Mouse (Mus musculus): Measurements from ENCODE around the gene Calr. TPM values are rescaled to one million over a fixed set of nuclear protein-coding genes. Genes with fewer than 3 reads are reported as not detected.
A peak's percentile ranks its signal among the peaks of the same experiment; 100 is the strongest.

The Calr gene
- polyA plus RNA-seq, 1 experiment from 2014 or later, result 662 TPM

DNA sequence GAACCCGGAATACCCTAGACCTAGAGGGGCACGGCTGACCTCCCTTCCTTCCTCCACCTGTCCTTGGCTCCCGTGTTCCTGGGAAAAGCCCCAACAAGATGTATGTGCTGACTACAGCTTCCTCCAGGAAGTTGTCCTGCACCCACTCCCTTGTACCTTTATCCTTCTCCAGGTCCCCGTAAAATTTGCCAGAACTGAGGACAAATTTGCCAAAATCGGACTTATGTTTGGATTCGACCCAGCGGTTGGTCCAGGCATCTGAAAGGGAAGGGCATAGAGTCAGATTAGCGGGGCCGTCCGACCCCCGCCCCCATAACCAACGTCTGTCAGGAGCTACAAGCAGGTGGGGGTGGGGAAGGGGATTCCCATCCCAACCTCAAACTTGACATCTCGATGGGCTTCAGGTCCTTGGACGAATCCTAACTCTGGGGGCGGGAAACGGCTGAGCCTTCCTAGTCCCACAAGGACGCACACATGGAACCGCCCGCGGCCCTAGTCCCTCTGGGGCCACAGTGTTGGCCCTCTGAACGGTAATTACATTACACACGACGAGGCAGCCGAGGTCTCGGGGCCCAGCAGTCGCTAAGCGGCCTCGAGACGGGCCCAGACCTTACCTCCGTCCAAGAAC lies 526 bp downstream of the Calr start:
- WGBS, result under 1% methylated on average over 30 of the region's 30 CpGs
- H3K27me3 ChIP-seq (ENCODE audit: control insufficient read depth, insufficient read depth, low read depth, low read length), result no peaks in the 10 kb centered on the region
- peaks cover 25% of the 10 kb centered on the region for H3K4me1 ChIP-seq (ENCODE audit: control insufficient read depth, insufficient read depth, low read length)
- H3K4me2 ChIP-seq (ENCODE audit: low read length), result peak overlapping the region; percentile 86
- no peaks in the 10 kb centered on the region for H3K9me3 ChIP-seq (replicated peaks; ENCODE audit: control insufficient read depth, low read length, poor library complexity, severe bottlenecking)
- peak overlapping the region; percentile 86 for H3K4me3 ChIP-seq (ENCODE audit: low read depth, low read length)
- peak overlapping the region; percentile 93 for H3K9ac ChIP-seq (ENCODE audit: low read depth, low read length)
- ATAC-seq, result no peak; the same call in 1 of the 2 replicates
- H3K27ac ChIP-seq (ENCODE audit: low read length), result peak overlapping the region; percentile 91
- peaks cover 25% of the 10 kb centered on the region for H3K36me3 ChIP-seq (ENCODE audit: control insufficient read depth, insufficient read depth, low read length)

DNA sequence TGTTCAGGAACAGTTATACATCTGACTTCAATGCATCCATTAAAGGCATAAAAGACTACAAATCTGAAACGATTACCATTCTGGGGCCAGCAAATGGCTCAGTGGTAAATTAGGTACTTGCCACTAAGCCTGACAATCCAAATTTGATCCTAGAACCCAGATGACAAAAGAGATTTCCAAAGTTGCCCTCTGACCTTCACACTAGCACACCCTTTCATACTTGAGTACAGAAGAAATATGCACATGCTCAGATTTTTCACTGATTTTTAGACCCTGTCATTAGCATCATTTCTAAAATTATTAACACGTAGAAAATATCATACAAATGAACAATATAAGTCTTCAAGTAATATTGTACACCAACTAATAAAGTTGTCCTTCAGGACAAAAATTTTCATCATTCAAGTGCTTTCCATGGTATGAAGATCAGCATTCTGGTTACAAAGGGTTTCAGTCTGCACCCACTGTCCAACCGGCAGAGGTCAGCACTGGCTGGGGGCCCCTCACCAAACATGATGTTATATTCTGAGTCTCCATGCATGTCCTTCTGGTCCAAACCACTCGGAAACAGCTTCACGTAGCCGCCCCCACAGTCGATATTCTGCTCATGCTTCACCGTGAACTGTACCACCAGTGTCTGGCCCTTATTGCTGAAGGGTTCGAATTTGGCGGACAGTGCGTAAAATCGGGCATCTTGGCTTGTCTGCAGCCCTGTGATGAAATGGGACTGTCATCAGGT lies 1.2 kb downstream of the Calr start:
- H3K9me3 ChIP-seq (replicated peaks; ENCODE audit: control insufficient read depth, low read length, poor library complexity, severe bottlenecking), result no peaks in the 10 kb centered on the region
- H3K9ac ChIP-seq (ENCODE audit: low read depth, low read length), result peak overlapping the region; percentile 93
- peak overlapping the region; percentile 91 for H3K27ac ChIP-seq (ENCODE audit: low read length)
- 13% methylated on average over 12 of the region's 12 CpGs for WGBS
- peaks cover 25% of the 10 kb centered on the region for H3K4me1 ChIP-seq (ENCODE audit: control insufficient read depth, insufficient read depth, low read length)
- peak overlapping the region; percentile 86 for H3K4me2 ChIP-seq (ENCODE audit: low read length)
- H3K36me3 ChIP-seq (ENCODE audit: control insufficient read depth, insufficient read depth, low read length), result peaks cover 25% of the 10 kb centered on the region
- H3K4me3 ChIP-seq (ENCODE audit: low read depth, low read length), result peak overlapping the region; percentile 86
- ATAC-seq, result no peak
- H3K27me3 ChIP-seq (ENCODE audit: control insufficient read depth, insufficient read depth, low read depth, low read length), result no peaks in the 10 kb centered on the region

DNA sequence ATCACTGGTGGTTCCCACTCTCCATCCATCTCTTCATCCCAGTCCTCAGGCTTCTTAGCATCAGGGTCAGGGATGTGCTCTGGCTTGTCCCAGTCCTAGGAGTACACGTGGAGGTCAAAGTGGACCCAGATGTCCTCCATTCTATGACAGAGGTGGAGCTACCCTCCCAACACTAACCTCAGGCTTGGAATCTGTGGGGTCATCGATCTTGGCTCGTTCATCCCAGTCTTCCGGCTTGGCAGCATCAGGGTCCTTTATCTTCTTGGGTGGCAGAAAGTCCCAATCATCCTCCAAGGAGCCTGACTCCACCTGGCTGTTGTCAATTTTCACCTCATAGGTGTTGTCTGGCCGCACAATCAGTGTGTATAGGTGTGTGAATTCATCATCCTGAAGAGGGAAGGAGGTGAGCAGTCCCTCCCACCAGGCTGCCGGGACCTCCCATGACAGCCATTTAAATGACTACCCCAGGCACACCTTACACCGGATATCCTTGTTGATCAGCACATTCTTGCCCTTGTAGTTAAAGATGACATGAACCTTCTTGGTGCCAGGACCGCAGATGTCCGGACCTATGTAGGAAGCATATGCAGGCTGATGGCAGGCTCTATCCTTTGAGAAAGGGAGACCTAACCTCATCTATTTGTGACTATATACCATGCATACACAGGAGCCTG lies 2.2 kb downstream of the Calr start:
- no peaks in the 10 kb centered on the region for H3K9me3 ChIP-seq (replicated peaks; ENCODE audit: control insufficient read depth, low read length, poor library complexity, severe bottlenecking)
- no peak overlapping the region for H3K27ac ChIP-seq (ENCODE audit: low read length)
- peak overlapping the region; percentile 86; the same call in 1 of the 2 replicates for H3K4me3 ChIP-seq (ENCODE audit: low read depth, low read length)
- H3K9ac ChIP-seq (ENCODE audit: low read depth, low read length), result peak overlapping the region; percentile 93; the same call in 1 of the 2 replicates
- H3K36me3 ChIP-seq (ENCODE audit: control insufficient read depth, insufficient read depth, low read length), result peaks cover 25% of the 10 kb centered on the region
- no peak for ATAC-seq
- H3K4me1 ChIP-seq (ENCODE audit: control insufficient read depth, insufficient read depth, low read length), result peaks cover 29% of the 10 kb centered on the region
- H3K27me3 ChIP-seq (ENCODE audit: control insufficient read depth, insufficient read depth, low read depth, low read length), result no peaks in the 10 kb centered on the region
- H3K4me2 ChIP-seq (ENCODE audit: low read length), result peak overlapping the region; percentile 86
- WGBS, result 93% methylated on average over 9 of the region's 9 CpGs

DNA sequence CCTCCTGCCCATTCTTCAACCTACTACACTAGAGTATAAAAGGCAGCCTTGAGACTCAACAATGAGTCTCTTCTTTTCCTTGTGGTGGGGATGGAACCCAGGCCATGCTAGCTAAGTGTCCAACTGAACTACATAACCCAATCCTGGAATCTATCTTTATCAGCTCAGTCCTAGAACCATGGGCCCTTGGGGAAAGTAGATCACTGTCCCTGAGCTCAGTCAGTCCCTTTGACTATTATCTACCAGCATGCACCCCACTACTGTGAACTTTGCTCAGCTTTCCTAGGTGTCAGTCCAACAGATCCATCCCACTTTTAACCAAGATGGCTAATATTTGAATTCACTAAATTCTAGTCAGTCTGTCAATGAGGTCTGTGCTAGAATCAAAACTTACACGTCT lies 5.2 kb downstream of the Calr start:
- Histone ChIP-seq H3K4me3 (ENCODE audit: low read depth, low read length) (no peak overlapping the region), H3K27ac (ENCODE audit: low read length) (no peak overlapping the region), H3K4me2 (ENCODE audit: low read length) (no peak overlapping the region), H3K9ac (ENCODE audit: low read depth, low read length) (no peak overlapping the region), H3K36me3 (ENCODE audit: control insufficient read depth, insufficient read depth, low read length) (peaks cover 39% of the 10 kb centered on the region), H3K9me3 (replicated peaks; ENCODE audit: control insufficient read depth, low read length, poor library complexity, severe bottlenecking) (no peaks in the 10 kb centered on the region), H3K27me3 (ENCODE audit: control insufficient read depth, insufficient read depth, low read depth, low read length) (no peaks in the 10 kb centered on the region), H3K4me1 (ENCODE audit: control insufficient read depth, insufficient read depth, low read length) (peaks cover 31% of the 10 kb centered on the region)
- WGBS, result 79% methylated on average over 1 of the region's 1 CpGs
- no peak for ATAC-seq

DNA sequence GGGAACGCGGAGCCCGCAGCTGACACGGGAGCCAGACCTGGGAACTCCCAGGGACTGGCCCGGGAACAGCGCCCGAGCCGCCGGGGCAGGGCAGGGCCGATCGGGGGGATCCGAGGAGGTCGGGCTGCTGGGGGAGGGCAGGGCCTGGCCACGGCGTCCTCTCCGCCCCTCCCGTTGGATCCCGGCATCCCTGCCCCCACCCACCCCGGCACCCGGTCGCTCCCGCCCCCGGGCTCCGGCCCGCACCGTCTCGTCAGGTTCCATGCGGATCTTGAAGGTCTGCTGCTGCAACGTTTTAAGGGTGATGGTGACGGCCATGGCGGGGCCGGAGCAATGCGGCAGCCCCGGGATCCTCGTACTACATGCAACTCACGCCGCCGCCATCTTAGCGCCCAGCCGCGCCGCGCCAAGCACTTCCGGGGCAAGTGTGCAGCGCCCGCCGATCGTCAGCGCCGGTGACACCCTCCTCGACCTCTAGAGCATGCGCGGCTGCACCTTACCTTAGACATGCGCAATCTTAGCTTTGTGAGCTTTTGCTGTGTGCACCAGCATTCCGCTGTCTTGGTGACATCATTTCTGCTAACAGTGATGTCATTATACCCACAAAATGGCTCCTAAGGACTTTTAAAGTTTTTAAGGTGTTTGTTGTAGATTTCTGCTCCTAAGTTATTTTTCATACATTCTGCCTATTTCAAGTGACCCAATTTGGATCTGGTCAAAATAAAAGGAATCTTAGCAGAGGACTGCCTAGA lies 6.3 kb downstream of the Calr start, which contains the start of gene Rad23a:
TSS of gene Rad23a (minus strand) at position 418 of the 752 bp plus-strand sequence.
- peak within 1 kb of the TSS; percentile 73 for H3K4me3 ChIP-seq (ENCODE audit: low read depth, low read length)
- no peaks in the 10 kb centered on the region for H3K27me3 ChIP-seq (ENCODE audit: control insufficient read depth, insufficient read depth, low read depth, low read length)
- peak within 1 kb of the TSS; percentile 90 for H3K9ac ChIP-seq (ENCODE audit: low read depth, low read length)
- peak within 1 kb of the TSS; percentile 86 for H3K27ac ChIP-seq (ENCODE audit: low read length)
- peak within 1 kb of the TSS; percentile 74 for H3K4me2 ChIP-seq (ENCODE audit: low read length)
- H3K4me1 ChIP-seq (ENCODE audit: control insufficient read depth, insufficient read depth, low read length), result peaks cover 31% of the 10 kb centered on the region
- peak; percentile 96 for ATAC-seq
- 0% methylated on average over 44 of the region's 55 CpGs for WGBS
- H3K36me3 ChIP-seq (ENCODE audit: control insufficient read depth, insufficient read depth, low read length), result peaks cover 47% of the 10 kb centered on the region
- no peaks in the 10 kb centered on the region for H3K9me3 ChIP-seq (replicated peaks; ENCODE audit: control insufficient read depth, low read length, poor library complexity, severe bottlenecking)

DNA sequence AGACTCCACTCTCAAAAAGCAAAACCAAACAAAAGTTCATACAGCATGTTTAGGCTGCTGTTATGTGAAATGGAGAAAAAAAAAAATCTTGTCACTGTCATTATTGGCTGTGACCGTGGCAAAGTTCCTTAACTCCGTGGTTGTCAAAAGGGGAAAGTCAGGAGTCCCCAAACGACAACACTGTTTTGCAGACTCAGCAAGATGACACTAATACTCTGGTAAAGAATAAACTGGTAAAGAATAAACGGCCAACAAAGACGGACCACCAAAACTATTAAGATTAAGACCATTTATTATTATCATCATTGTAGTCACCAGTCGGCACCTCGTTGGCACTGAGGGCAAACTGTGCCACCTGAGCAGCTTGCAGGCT lies 6.9 kb downstream of the Calr start:
- Histone ChIP-seq H3K27ac (ENCODE audit: low read length) (peak overlapping the region; percentile 86), H3K27me3 (ENCODE audit: control insufficient read depth, insufficient read depth, low read depth, low read length) (no peaks in the 10 kb centered on the region), H3K4me2 (ENCODE audit: low read length) (peak overlapping the region; percentile 74), H3K9me3 (replicated peaks; ENCODE audit: control insufficient read depth, low read length, poor library complexity, severe bottlenecking) (no peaks in the 10 kb centered on the region), H3K9ac (ENCODE audit: low read depth, low read length) (peak overlapping the region; percentile 90), H3K4me1 (ENCODE audit: control insufficient read depth, insufficient read depth, low read length) (peaks cover 26% of the 10 kb centered on the region), H3K4me3 (ENCODE audit: low read depth, low read length) (peak overlapping the region; percentile 73), H3K36me3 (ENCODE audit: control insufficient read depth, insufficient read depth, low read length) (peaks cover 47% of the 10 kb centered on the region)
- no peak for ATAC-seq
- 2% methylated on average over 7 of the region's 7 CpGs for WGBS

DNA sequence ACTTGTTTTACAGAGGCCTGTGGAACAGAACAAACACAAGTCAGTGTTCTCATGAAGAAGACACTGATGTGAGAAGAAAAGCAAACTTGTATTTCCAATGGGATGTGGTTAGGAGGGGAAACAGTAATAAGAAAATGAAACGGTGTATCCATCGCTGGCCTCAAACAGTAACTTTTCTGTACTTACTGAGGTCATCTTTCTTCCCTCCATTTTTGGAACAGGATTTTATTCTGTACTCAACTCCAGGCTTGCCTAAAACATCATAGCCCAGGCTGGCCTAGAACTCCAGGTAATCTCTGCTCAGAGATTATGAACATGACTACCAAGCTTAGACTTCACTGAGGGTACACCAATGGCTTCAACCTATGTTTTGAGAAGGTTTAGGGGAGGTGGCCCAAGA lies 7.3 kb downstream of the Calr start:
- no peaks in the 10 kb centered on the region for H3K27me3 ChIP-seq (ENCODE audit: control insufficient read depth, insufficient read depth, low read depth, low read length)
- H3K27ac ChIP-seq (ENCODE audit: low read length), result no peak overlapping the region
- ATAC-seq, result no peak
- H3K36me3 ChIP-seq (ENCODE audit: control insufficient read depth, insufficient read depth, low read length), result peaks cover 49% of the 10 kb centered on the region
- H3K9me3 ChIP-seq (replicated peaks; ENCODE audit: control insufficient read depth, low read length, poor library complexity, severe bottlenecking), result no peaks in the 10 kb centered on the region
- WGBS, result 92% methylated on average over 2 of the region's 2 CpGs
- peak overlapping the region; percentile 90; the same call in 1 of the 2 replicates for H3K9ac ChIP-seq (ENCODE audit: low read depth, low read length)
- peak overlapping the region; percentile 74 for H3K4me2 ChIP-seq (ENCODE audit: low read length)
- peaks cover 21% of the 10 kb centered on the region for H3K4me1 ChIP-seq (ENCODE audit: control insufficient read depth, insufficient read depth, low read length)
- H3K4me3 ChIP-seq (ENCODE audit: low read depth, low read length), result peak overlapping the region; percentile 73

DNA sequence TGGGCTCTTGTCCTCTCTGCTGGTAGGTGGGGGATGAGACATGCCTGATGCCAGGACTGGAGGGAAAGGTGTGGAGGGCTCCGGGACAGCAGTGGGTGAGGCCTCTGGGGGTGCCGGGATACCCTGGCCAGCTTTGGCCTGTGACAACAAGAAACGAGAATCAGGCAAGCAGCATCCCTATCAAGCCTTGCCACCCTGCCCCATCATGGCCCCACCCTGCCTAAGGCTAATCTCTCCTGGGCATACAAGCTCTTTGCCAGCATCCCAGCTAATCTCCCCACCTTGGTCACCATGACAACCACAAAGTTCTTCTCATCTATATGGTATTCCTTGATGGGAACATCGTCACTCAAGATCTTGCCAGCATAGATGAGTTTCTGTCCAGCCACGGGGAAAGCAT lies 8.2 kb downstream of the Calr start:
- no peak for ATAC-seq
- no peak overlapping the region for H3K4me3 ChIP-seq (ENCODE audit: low read depth, low read length)

More for the DNA sequence above, 8.2 kb downstream of the Calr start:
- Histone ChIP-seq H3K36me3 (ENCODE audit: control insufficient read depth, insufficient read depth, low read length) (peaks cover 48% of the 10 kb centered on the region), H3K27ac (ENCODE audit: low read length) (no peak overlapping the region), H3K9ac (ENCODE audit: low read depth, low read length) (no peak overlapping the region), H3K4me1 (ENCODE audit: control insufficient read depth, insufficient read depth, low read length) (peaks cover 17% of the 10 kb centered on the region), H3K4me2 (ENCODE audit: low read length) (no peak overlapping the region), H3K9me3 (replicated peaks; ENCODE audit: control insufficient read depth, low read length, poor library complexity, severe bottlenecking) (no peaks in the 10 kb centered on the region), H3K27me3 (ENCODE audit: control insufficient read depth, insufficient read depth, low read depth, low read length) (no peaks in the 10 kb centered on the region)
- 86% methylated on average over 5 of the region's 5 CpGs for WGBS

All from midbrain, embryonic 16.5 days (tissue).